Mouse (Mus musculus) spleen, postnatal 36 days (tissue): ENCODE results near the gene Dhtkd1.

Experiments used
- DNase-seq, 2 experiments: peaks; one replicate each; pipeline ENCODE4 v3.0.0; 2022; ENCODE audit warnings: low spot score in 2 of 2, mixed read lengths in 1 of 2

The Dhtkd1 gene

DNA sequence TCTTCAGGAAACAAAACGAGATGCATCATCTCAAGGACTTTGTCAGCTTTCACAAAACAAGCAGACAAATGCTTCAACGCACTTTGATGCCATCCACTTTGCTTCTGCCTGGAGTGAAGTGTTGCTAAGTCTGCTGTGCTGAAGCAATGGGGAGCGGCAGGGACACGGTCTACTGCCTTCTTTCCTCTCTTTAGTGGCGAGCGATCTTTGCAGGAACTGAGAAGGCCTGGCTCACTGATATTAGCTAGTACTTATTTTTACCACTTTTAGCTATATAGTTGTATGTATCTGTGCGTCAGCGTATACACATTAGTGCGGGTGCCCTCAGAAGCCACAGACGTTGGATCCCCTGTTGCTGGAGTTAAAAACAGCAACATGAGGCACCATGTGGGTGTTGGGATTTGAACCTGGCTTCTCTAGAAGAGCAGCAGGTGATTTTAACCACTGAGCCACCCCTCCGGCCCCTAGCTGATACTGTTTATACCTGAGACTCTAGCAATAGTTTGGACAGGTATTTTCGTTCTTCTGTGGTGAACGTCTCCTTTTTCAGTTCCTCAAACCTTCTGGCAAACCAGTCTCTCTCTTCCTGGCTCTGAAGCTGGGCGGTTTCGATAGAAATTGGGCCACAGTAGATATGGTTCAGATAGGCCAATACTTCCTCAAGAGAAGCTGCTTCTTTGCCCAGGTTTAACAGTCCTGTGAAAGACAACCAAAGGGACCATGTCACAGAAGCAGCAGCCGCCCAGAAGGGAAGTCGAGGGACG is 12.1 kb downstream of the Dhtkd1 start:
- peak; percentile 77 to 82 for DNase-seq

DNA sequence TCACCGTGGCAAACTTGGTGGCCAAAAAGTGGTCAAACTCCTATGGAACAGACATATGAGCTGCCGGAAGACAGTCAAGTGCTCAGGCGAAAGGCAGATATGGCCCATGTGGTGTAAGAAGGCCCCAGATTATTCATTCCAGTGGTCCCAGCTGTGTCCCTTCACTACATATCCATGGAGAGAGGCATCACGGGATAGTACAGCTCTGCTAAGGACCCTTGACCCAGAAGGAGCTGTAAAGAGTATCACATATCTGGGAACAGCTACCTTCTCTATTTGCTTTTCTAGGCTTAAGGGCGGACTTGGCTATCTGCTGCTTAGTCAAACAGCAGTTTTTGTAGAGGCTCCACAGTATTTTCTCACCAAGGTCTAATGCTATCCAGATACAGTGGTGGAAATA is 12.8 kb downstream of the Dhtkd1 start:
- DNase-seq, result no peak

DNA sequence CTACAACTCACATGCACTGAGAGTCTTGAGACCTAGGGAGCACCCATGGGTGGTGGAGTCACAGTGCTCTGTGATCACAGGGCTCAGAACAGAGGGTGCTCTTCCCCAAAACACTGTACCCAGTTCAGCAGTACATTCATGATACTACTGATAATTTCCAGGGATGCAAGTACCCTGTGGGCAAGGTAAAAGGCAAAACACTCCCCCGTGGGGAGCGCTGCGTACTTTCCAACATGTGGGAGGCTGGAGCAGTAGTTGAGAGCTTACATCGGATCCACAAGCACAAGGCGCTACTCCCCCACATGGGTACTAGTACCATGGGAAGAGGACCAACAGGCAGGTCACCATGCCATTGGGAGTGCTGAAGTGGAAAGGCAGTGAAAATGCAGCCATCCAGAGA is 15.1 kb downstream of the Dhtkd1 start:
- no peak for DNase-seq

DNA sequence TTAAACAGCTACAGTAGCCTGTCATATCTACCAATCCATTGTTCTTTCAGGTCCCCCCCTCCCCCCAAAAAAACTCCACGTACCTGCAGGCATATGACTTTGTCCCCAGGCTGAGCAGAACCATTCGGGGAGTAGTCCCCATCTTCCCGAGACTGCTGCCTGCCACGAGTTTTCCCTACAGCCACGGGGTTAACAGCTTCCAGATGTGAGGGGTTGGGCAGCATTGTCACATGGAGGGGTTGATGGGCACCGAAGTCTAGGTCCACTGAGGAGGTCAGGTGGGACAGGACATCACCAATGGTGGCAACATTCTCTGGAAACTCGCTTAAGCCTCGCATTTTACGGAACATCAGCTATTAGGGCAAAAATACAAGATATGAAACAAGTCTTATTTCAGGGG is 18.8 kb downstream of the Dhtkd1 start:
- DNase-seq, result no peak

DNA sequence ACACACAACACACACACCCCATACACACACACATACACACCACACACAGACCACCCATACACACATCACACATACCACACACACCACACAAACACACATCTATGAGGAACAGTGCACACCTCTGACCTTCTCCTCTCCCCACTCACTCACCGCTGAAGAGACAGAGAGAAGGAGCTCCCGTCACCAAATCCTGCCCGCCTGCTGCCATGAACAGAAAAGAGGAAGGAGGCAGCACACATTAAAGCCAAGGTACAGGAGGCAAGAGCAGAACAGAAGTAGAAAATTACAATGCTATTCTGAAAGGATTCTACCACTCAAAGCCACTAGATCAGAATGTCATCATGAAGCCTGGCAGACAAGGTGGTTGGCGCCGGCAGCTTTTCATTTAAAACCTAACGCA is 19.8 kb downstream of the Dhtkd1 start:
- DNase-seq, result no peak

DNA sequence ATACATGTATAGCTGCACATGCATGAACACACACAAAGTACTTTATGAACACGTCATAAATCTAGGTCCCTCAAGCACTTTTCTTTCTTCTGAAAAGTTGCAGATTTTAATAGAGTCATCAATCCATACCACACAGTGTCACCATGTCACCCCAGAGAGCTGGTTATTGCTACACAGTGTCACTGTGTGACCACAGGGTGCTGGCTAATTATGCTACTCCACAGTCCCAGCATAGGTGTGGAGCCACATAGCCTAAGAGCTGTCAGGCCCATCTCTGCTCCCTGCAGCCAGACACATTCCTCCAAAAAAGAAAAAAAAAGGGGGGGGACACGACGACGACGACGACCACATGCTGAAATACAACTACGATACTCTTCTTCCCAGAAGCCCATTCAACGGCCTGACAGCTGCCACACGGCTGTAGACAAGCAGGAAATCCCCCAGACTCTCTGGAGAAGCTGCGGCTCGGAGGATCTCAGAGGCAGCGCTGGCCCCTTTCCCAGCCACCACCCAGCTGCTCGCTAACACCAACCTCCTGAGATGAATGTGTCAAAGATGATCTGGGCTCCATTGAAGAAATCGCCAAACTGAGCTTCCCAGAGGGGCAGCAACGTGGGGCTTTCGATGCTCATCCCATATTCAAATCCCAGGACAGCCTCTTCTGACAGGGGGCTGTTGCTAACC is 31.2 kb downstream of the Dhtkd1 start:
- no peak for DNase-seq

DNA sequence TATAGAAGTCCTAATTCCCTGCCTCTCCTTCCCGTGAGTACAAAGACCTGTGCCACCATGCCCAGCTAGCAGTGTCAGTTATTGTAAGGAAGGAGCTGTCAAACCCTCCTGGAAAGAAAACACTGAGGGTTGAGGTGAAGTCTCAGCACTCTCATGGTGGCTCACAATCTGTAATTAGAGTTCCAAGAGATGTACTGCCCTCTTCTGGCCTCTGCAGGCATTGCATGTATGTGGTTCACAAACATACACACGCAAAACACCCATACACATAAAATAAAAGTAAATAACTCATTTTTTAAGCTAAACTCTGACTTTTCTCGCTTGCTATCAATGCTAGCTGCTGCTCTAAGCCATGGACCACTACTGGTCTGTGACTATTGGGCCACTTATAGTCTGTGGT is 36.0 kb downstream of the Dhtkd1 start:
- DNase-seq, result peak; percentile 15 to 35

DNA sequence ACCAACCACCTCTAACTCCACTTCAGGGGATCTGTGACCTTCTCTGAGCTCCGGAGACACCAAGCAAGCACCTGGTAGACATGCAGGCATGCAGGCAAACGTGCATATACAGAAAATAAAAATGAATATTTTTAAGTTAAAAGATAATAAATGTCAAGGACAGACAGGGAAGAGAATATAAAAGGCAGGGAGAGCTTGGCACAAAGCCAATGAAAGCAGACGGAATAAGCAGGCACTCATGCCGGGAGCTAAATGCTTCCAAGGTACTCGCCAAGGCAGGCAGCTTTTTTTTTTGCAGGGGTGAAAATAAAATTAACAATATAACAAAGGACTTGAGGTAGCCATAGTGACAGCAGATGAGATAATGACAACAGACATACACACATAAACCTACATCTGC is 36.5 kb downstream of the Dhtkd1 start:
- DNase-seq, result no peak

DNA sequence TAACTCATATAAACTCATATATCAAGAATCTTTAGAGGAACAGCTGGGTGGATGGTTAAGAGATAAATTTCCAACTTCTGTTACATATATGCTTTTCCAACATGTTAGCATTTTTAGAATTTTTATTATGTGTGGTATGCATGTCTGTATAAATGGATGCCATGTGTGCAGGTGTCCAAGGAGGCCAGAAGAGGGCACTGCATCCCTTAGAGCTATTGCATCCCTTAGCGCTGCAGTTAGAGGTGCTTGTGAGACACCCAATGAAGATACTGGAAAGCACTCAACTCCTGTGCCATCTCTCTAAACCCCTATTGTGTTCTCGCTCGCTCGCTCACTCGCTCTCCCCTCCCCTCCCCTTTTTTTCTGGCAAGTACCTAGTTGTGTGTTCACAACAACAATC is 42.4 kb downstream of the Dhtkd1 start:
- peak; percentile 21 to 35 for DNase-seq

DNA sequence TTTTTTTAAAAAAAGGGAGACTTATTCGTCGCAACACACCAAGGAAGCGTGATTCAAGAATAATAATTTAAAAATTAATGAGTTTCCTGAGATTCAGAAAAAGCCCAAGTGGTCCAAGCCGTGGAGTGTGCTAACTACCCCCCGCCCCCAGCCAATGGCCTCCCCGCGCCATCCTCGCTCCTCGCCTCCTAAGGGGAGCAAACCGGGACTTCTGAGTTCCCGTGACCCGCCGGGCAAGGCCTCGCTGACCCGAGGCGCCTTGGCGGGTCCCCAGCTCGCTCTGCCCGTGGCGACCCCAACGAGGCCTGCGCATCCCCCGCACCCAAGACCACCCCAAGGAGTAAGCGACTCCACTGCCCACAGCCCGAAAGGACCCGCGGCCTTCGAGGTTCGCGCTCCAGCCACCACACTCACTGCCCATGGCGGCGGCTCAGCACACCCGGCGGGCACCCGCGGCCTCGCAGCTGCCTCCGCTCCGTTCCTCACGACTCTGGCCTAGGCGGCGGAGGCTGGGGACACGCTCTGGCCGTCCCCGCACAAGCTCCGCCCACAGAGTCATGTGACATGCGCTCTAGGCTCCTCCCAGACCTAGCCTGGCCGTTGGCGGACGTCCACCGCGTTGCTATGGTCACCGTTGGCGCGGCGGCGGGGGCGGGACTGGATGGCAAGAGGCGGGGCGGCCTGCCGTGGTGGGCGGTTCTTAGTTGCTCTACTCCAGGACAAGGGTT is 47.6 kb downstream of the Dhtkd1 start, which contains the start of gene Sec61a2:
Sec61a2 (minus strand) TSS at position 590 of the 728 bp plus-strand sequence.
- DNase-seq, result peak; percentile 97 to 98

DNA sequence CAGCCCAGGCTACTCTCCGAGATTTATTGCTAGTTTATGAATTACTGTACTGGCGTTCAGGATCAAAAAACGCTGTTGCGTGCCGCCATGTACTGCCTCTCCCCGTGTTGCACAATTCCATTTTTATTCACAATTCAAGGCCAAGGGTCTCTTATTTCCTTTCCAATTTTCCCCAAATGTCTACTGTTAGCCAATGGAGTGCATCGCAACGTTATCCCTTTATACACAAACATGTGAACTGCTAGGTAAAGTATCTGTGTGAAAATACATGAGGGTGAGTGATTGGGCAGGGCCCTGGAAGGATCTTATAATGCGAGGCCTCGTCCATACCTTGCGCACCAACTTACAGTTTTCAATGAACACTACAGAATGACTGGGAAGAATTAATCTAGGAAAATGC is 48.3 kb downstream of the Dhtkd1 start:
- DNase-seq, result no peak

DNA sequence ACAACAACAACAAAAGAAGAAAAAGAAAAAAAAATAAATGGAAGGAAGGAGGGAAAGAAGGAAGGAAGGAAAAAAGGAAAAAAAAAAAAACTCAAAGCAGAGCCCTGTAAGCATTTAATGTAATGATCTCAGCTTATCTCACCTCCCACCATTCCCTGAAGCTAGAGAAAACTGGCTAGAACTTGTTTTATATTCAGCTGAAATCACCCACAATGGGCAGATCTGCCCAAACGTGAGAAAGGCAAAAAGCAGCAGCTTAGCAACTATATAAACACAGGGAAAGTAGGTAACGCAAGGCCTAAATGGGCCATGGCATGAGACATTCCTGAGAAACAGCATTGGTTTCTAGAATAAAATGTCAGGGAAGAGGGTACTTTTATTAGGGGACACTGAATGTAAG is 53.2 kb downstream of the Dhtkd1 start:
- DNase-seq, result no peak

DNA sequence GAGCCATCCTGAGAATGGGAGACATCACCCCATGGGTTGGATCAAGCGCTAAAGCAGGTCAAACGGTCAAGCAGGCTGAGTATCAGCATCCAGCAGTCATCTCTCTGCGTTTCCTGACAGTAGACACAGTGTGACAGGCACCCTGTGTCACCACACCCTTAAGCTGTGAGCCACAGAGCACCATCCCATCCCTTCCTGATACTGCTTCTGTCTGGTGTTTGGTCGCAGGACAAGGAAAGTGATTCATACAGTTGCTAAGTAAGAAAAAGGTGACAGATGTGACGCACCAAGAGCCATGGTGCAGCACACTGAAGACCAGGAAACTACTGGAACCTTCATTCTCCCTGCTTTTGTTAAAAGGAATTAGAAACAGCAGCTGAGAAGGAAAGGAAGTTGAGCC is 53.7 kb downstream of the Dhtkd1 start:
- DNase-seq, result no peak

DNA sequence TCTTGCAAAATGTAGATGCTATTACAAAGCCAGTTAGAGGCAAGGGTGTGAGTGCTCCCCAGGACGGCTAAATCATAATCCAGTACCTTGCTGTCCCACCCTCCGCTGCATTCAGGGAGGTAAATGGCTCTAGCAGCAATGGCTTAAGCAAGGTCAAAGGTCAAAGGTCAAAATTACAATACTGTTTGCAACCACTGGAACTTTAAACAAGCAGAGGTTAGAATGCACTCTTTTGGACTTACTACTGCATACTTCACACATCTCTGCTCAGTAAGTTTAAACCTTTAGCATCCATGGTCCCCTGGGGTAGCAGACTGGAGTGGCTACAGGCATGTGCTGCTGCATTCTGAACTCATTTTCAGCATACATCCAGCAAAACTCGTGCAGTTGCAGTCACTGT is 65.1 kb downstream of the Dhtkd1 start:
- DNase-seq, result no peak

DNA sequence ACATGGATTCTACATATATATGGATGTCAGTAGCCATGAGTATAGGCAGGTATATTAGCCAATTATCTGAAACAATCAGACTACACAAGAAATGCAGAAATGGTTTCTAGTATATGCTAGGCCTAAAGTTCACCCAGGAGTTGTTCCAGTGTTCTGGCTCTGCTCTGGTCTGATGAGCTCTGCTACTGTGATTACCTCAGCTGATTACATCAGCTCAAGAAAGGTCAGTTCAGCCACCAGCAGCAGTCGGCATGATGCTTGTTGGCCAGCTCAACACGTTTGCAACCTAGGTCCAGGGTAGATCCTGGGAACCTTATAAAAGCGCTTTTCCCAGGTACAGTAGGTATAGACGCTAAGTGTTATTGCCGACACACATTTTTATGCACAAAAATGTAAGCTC is 72.8 kb downstream of the Dhtkd1 start:
- no peak for DNase-seq

DNA sequence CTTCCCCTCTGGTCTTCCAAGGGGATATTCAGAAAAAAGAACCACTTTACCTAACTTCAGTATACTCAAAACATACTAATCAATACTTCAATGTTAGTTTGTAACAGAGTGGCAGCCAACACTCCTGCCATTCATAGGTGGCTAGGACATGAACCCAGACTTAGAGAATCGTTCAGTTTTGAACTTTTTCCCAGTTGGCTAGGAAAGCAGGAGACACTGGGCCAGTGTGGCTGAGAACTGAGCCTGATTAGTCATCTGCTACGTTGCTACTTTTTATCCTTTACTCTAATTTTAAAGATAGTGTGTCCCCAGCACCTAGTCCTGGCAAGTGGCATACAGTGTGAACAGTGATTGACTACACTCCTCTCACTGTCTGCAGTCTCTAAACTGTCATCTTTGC is 74.9 kb downstream of the Dhtkd1 start:
- no peak for DNase-seq

DNA sequence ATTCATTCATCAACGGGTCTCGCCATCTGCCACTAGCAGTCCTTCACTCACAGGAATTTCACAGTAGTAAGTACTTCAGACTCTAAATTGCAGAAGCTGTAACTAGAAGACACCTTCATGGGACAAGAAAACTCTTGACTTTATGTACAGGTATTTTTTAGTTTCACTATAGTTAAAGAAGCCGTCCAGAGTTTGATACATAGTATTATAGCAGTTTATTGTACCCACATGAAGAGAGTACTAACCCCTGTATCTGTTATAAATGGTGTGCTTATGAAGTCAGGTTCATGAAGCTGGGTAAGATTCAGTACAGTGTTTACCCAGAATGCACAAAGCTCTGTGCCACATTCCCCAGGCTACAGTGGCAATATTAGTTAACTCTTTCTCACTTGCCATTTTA is 79.8 kb downstream of the Dhtkd1 start, which contains the start of gene Gm13199:
Gm13199 (minus strand) TSS at position 101 of the 400 bp plus-strand sequence.
- DNase-seq, result no peak

DNA sequence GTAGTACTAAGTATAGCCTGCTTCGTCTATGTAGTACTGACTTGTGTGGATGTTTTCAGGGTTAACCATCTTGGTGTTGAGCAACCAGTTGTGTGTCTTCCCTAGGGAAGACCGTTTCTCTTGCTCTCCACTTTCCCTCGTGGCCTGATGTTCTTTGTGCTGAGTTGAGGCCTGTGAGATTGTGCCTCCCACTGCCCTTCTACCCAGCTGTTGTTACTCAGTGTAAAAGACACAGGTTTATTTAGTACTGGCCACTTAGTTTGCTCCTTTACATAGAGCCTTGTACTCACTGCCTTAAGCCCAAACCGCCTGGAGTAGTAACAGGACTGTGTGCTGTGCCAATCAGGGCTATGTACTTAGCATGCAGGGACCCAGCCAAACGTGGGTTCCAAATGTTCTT is 90.7 kb downstream of the Dhtkd1 start:
- no peak for DNase-seq

DNA sequence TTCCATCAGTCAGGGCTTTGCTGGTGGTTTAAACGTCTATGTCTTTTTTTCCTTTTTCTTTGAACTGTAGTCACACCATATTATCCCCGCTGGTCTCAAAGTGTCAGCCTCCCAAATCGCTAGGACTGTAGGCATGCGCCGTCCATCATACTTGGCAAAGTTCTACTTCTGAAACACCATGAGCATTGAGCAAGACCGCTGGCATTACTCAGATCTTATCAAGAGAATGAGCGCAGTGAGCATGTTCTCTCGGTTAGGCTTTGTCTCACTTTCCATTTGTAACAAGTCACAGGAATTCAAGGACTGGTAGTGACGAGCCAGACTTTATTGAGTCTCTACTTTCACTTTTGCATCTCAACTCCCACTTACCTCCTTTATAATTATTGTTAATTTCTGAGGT is 91.5 kb downstream of the Dhtkd1 start:
- no peak for DNase-seq
